Mouse (Mus musculus): Measurements from ENCODE around the gene Klf13.
A peak's percentile ranks its signal among the peaks of the same experiment; 100 is the strongest.

The Klf13 gene

DNA sequence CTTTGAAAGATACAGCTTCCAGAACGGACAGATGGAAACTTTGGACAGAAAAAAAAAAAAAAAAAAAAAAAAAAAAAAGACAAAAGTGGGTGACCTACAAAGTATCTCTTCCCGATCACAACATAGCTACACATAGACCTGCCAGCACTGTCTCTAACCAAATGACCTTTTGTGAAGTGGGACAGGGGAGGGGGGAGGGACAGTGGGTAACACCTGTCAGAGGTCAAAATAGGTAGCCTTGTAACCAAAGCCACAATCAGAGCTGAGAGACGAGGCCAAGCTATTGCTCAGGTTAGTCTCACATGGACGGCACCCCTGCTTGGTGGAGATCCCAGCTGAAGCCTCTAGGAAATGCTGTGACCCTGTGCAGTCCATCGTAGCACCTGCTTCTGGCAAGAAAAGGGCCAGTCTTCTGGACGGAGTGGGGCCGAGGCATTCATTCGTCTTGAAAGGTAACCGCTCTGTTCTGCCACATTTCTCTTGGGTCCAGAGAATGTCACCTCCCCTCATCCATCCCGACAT, 51.1 kb downstream of the Klf13 start:
- no peak for DNase-seq (ENCODE audit: low spot score)

DNA sequence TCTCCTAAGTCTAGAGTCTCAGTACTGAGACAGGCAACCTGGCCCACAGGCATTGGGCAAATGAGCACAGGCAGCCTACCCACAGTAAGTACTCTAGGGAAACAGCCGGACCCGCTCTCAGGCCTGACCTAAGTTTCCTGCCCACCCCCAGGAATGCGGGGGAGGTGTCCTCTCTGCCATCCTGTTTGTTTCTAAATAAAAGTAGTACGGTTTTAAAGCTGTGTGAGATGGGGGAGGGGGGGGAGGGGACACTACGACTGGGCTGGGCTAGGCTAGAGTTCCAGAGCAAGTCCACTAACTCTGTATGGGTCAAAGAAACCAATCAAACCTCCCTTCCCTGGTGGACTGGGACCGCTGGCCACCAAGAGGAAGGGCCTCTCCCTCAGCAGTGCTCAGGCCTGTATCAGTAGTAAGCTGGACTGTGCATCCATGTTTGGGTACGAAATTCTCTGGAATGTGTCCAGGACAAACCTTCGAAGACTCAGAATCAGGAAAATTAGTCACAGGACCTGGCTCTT, 51.6 kb downstream of the Klf13 start:
- DNase-seq (ENCODE audit: low spot score): no peak

DNA sequence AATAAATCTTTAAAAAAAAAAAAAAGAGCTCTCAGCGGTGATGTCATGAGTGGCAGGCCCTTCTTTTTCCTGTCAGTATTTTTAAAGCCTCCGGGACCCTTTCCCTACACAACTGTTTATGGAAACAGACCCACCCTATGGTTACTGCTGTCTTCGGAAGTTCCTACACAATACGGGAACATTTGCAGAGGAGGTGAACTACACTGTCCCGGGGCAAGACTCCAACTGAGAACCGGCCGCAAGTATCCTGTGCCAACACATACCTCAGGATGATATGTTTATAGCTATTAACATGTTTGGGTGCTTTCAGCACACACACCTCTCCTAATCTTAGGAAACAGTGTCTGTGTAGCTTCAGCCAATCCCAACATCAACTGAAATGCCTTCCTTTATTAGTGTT, 53.7 kb downstream of the Klf13 start:
- no peak for DNase-seq (ENCODE audit: low spot score)

DNA sequence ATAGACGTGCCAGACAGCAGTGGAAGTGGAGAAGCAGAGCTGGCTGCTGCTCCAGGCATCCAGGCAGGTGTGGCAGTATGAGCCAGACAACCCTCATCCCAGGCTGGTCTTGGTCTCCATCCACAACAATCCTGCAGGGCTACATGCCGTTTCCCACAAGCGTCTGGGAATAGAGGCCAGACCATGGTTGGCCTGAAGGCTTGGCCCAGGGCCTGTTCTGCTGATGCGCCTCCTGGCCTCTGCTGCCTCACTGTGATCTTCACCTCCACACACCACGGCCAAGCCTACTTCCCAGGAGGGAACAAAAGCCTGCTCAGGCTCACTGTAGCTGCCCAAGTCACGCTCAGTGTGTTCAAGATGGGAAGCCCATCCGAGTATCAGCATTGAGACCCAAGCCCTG, 56.0 kb downstream of the Klf13 start:
- no peak for DNase-seq (ENCODE audit: low spot score)

DNA sequence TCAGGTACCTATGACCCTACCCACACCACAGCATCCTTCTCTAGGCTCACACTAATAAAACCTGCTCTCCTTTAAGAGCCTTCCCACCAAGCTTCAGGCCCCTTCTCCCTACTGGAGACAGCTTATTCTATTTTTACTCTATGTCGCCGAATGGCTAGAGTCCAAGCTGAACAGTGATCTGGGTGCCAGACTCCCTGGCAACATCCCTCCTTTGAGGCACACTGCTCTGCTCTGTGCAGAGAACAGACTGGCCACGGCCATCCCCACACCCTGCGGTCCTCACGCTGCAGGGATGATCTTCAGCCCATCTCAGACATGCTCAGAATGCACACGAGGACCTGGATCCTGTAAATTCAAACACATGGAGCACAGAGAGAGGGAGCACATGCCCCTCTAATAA, 59.1 kb downstream of the Klf13 start:
- DNase-seq (ENCODE audit: low spot score): no peak

DNA sequence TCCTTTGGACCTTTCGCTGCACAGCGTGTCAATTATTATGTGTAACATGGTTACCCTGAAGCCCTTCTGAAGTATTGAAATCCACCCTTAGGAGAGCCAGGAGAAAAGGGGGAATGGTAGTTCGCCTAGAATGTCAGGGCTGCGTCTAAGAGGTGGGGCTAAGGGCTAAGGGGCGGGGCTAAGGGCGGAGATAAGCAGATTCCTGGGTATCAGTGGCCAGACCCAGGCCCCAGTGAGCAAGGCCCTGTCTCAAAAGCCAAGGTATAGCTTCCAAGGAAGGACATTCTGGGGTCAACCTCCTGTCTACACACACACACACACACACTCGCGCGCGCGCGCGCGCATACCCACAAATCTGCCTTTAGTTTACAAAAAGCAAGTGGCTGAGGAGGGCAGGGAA, 61.1 kb downstream of the Klf13 start:
- no peak for DNase-seq (ENCODE audit: low spot score)

DNA sequence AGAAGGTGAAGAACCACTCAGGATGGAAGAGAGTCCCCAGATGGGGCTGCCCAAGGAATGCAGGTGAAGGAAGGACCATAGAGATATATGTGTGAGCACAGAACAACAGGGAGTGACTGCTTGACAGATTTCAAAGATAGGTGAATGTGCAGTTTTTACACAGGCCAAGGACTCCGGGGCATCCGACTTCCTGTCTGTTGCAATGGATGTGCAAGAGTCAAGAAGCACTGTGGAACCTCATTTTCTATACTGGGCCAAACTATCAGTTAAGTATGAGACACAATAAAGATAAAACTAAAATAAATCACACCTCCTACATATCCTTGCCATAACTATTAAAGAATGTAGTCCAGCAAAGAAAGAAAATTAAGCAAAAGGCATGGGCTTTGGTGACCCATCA, 62.1 kb downstream of the Klf13 start:
- no peak for DNase-seq (ENCODE audit: low spot score)

DNA sequence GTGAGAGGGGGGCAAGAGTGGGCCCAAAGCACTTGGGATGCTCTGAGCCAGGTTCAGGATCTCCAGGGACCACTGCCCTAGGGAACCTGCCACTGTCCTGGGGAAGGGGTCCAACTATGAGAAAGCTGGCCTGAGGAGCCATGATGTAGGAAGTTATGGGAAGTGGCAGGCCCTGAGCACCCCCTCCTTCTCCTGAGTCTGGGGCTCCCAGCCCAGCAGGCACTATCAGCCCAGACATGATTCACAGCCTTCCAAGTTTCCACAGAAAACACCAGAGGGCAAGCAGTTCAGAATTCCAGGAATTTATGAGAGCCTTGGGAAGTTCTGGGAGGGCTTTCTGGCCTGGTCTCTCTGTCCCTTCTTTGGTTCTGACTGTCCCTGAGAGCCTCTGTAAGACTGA, 63.0 kb downstream of the Klf13 start:
- DNase-seq (ENCODE audit: low spot score): no peak

DNA sequence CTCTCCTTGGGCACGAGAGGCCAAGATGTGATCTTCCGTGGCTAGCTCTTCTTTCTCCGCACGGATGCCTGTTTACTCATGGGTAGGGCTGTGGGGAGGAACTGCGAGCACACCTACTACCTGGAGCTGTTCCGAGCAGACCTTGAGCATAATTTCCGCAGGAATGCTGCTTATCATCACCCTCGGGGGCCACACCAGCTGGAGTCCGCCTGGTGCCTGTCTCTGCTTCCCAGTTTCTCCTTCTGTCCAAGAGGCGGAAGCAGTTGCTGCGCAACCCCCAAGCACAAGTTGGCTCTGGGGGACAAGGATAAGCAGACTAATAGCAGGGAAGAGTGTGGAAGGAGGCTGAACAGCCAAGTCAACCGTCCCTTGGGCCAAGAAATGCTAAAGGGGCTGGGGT, 64.8 kb downstream of the Klf13 start:
- no peak for DNase-seq (ENCODE audit: low spot score)

DNA sequence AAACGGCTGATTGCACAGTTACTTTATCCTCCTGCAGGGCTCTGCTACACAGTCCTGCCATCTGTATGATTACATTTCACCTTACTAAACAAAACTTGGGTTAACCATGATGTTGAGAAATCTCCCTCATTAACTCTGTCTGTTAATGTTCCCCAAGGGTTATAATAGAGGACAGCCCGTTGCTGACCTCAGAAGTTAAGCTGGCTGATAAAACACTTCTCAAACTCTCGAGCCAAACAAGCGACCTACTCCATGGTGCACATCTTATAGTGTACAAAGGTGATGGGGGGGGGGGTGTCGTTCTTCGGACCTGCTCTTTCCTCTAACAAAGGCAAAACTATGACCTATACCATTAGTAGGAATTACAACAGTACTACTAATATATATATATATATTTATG, 67.0 kb downstream of the Klf13 start:
- DNase-seq (ENCODE audit: low spot score): no peak

DNA sequence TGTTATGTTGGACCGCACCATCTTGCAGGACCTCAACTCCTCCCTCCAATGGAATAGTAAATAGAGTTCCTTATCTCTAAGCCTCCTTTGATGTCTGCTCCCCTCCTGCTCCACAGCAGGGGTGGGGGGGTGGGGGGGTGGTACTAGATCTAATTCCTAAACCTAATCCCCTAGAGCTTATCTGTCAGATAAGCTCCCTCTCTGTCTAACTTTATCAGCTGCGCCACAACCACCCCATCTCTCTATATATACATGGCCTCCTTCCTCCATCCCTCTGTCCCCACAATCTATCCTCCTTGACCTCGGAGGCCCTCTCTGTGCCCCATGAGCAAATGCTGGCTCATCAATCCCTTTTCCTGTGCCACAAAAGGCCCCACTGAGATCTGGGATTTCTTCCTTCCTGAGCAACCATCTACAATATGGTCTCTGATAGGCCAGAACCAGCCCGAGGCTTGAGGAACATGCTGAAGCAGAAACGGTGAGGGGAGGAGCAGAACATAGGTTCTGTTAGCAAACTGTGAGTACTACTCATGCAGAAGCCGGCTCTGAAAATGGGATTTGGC, 70.3 kb downstream of the Klf13 start:
- no peak for DNase-seq (ENCODE audit: low spot score)

DNA sequence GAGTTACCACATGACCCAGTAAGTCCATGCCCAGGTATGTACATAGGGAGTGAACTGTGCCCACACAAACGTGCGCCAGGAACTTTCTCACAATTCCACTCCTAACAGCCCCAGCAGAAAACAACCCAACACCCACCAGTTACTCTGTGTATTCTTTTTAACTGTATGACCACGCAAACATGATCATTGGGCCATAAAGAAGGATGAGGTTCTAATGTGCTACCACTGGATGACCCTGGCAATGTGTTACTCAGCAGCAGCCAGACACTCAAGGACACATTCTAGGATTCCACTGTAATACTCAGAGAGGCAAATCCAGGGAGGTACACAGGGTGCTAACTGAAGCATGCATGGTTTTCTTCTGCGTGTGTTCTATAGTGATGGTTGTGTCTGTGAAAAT, 72.8 kb downstream of the Klf13 start:
- DNase-seq (ENCODE audit: low spot score): no peak

DNA sequence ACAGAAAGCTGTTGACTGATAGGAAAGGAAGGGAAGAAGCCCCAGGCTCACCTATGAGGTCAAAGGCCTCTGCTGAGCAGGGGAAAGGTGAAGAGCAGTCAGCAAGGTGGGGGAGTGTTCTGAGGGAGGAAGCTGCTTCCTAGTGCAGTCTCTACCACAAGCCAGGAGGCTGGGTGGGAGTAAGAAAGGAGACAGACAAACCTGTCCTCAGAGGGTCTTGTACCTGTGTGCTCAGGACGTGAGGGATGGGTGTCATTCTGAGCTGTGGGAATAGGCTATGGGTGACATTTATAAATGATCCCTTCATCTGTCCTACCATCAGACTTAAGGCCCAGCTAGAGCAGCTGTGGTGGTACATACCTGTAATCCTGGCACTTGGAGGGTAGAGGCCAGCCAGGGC, 75.7 kb downstream of the Klf13 start:
- no peak for DNase-seq (ENCODE audit: low spot score)

DNA sequence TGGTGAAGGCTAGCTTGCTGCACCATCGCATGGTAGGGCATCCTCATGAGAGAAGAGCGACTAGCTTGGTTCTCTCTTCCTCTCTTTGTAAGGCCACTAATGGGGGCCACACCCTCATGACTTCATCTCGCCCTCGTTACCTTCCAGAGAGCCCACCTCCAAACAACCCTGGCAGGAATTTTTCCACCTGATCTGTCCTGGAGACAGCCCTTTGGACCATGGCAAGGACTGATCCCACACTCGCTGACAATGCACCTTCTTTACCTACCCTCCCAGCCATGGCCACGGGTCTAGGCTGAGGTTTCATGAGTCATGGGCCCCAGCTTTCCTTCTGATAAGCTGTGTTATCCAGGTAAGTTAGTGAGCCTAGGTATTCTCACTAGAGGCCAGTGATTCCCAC, 77.6 kb downstream of the Klf13 start:
- no peak for DNase-seq (ENCODE audit: low spot score)

DNA sequence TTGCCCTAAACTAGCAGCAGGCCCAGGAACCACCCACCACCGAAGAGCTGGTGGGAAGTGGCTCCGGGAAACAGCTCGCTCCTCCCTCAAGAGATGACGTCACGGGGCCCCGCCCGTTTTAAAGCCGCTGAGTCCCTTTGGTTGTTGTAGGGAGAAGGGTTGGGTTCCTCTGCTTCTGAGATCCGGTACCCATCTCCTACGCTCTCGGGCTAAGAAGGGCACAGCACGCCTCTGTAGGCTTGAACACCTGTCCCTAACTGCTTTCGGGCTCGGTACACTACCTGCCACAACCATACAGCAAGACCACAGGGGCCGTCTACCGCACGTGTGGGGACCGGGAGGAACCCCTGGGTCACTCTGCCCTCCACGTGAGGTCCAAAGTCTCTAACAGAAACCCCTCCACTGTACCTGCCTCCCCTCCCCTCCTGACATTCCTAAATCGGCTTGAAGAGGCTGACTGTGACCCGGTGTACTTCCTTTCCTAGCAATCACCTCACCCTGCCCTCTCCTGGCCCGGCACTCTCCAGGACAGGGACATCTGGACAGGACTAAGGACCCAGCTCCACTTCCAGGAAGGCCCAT, 80.1 kb downstream of the Klf13 start:
- peak; percentile 67 for DNase-seq (ENCODE audit: low spot score)

DNA sequence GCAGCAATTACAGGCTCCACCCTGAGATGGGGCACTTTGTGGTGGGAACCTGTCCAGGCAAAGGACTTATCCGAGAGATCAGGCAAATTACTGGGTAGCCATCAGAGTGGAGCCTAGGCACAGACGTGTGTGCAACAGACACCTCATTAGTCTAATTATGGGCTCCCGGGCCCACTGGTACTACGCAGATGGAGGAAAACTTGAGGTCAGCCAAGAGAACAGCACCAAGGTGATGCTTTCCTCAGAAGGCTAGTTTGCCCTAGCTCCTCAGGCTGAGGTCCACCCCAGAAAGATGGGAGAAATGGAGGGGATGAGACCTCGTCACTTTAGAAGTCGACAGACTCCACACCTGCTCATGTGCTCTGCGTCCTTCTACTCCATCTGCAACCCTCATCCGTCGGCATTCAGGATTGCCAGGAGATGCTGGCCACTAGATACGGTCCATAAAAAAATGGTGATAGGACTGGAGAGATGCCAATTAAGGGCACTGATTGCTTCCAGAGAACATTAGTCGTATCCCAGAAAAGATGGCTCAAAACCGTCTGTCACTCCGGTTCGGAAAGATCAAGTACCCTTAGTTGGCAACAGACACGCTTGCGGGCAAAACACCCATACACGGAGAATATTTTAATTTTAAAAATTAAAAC, 80.8 kb downstream of the Klf13 start:
- no peak for DNase-seq (ENCODE audit: low spot score)

DNA sequence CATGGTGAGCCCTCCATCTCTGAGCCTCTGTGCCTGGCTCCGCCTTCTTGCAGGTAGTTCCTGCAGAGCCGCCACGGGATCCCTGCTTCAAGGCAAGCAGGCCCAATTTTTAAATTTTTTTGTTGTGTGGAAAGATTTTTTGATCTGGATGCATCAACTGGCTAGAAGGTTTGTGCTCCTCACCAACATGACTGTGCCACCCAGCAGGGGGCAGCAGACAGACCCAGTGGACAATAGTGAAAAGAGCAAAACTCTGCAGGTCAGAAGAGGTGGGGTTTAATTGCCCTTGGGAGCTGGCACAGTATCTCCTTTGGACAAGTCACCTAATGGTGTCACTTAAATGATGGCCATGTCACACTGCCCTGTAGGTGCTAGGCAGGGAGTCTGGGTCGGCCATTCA, 83.4 kb downstream of the Klf13 start:
- peak; percentile 71 for DNase-seq (ENCODE audit: low spot score)

DNA sequence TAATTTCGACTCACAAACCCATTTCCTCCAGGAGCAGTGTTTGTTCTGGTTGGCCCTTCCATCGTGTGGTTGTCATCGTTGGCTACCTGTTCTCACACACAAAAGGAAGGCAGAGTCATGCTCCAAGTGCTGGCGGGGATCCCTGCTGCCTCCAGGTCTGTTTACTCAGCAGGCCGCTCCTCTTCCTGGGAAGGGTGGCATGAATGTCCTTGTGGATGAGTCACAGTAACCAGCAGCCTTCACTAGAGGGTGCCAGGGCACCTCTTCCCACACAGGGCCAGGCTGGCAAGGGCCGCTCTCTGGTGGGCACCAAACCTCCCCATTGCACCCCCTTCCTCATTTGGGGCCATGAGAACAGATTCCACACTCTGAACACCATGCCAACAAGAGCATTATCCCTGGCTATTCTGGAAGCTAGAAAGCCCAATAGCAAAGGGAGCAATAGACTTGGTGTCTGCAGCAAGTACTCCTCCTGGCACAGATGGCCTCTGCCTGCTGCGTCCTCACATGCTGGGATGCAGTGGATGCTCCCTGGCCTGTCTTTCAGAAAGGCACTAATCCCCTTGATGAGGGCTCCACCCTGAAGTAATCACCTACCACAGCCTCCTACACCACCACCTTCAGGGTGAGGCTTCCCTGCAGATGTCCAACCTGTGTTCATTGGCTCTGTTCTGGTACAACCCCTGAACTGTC, 86.7 kb downstream of the Klf13 start:
- DNase-seq (ENCODE audit: low spot score): no peak
